Mouse (Mus musculus) kidney, adult 2 months (tissue): ENCODE measurements around the gene Asmt. TPM values are rescaled to one million over a fixed set of nuclear protein-coding genes. Genes with fewer than 3 reads are reported as not detected.

Source experiments
- DNase-seq: peaks from one replicate; pipeline ENCODE4 v3.0.0; 2021
- H3K27ac ChIP-seq: fragments of 200-500 bp; 2 replicates; pipeline ENCODE4 v1.5.1; 2012; ENCODE audit warnings: low read depth, low read length, control low read depth, inconsistent platforms; ENCODE audit not compliant: insufficient read depth
- H3K27me3 ChIP-seq: fragments of 200-500 bp; replicated peaks from 2 replicates; pipeline ENCODE4 v1.6.1; 2012; ENCODE audit warnings: mild to moderate bottlenecking, moderate library complexity, low read length, inconsistent platforms; ENCODE audit not compliant: control insufficient read depth, insufficient read depth
- H3K36me3 ChIP-seq: fragments of 200-500 bp; 2 replicates; pipeline ENCODE4 v1.6.1; 2012; ENCODE audit warnings: mild to moderate bottlenecking, moderate library complexity, low read length, inconsistent platforms; ENCODE audit not compliant: control insufficient read depth, insufficient read depth
- H3K4me1 ChIP-seq: fragments of 200-500 bp; 2 replicates; pipeline ENCODE4 v1.6.1; 2011; ENCODE audit warnings: low read length; ENCODE audit not compliant: control insufficient read depth, insufficient read depth
- H3K4me3 ChIP-seq: fragments of 200-500 bp; 2 replicates; pipeline ENCODE4 v1.5.1; 2011; ENCODE audit warnings: mild to moderate bottlenecking, low read depth, low read length, control low read depth; ENCODE audit not compliant: insufficient read depth
- CTCF ChIP-seq: fragments of 200-500 bp; conservative IDR thresholded peaks from 2 replicates; pipeline ENCODE4 v1.5.1; 2011; ENCODE audit warnings: low read depth, mild to moderate bottlenecking, control low read depth, low read length, moderate library complexity, mixed read lengths; ENCODE audit not compliant: insufficient read depth, insufficient read length
- POLR2A ChIP-seq: fragments of 200-500 bp; IDR thresholded peaks from one replicate; pipeline ENCODE4 v1.6.1; 2011; ENCODE audit warnings: low read depth, low read length, control low read depth
- WGBS: fragments of 180-500 bp; shearing (Covaris S2); methylation state at CpG from one replicate; pipeline ENCODE4 v1.1.7; 2018; 5-methylcytosine and 5-hydroxymethylcytosine counted together
- polyA plus RNA-seq: library from polyadenylated mRNA; depleted of rRNA; stranded (reverse); fragments of >200 nt; gene quantifications from 2 replicates; pipeline ENCODE4 v1.2.3, GENCODE M21; 2012

Gene Asmt
- polyA plus RNA-seq, 1 experiment, result not detected

DNA sequence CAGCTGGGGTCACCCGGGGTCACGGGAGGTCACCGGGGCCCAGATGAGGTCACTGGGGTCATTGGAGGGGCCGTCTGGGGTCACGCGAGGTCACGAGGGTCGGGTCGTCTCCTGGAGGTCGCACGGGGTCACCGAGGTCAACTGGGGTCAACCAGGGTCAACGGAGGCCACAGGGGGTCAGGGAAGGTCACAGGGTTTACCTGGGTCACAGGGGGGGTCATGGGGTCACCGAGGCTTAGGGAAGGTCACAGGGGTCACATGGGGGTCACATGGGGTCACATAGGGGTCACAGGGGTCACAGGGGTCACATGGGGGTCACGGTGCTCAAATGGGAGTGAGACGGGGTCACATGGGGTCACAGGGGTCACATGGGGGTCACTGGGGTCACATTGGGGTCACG lies 4.8 kb downstream of the Asmt start:
- TF ChIP-seq POLR2A, result no peak
- no peak for TF ChIP-seq CTCF

DNA sequence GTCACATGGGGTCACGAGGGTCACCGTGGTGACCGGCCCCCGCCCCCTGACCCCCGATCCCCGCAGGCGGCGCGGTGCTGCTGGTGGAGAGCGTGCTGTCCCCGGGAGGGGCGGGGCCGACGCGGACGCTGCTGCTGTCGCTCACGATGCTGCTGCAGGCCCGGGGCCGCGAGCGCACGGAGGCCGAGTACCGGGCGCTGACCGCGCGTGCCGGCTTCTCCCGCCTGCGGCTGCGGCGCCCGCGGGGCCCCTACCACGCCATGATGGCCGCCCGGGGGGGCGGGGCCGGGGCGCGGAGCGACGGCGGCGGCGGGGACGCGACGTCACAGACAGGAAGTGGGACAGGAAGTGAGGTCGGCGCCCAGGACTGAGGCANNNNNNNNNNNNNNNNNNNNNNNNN lies 5.2 kb downstream of the Asmt start:
- WGBS, result 99% methylated on average over 53 of the region's 53 CpGs
- no peak for TF ChIP-seq CTCF
- no peak for TF ChIP-seq POLR2A
- H3K4me3 ChIP-seq, result no peak overlapping the region
- DNase-seq, result no peak
- no peak overlapping the region for H3K27ac ChIP-seq
- H3K27me3 ChIP-seq, result no peaks in the 10 kb centered on the region
- H3K4me1 ChIP-seq, result no peaks in the 10 kb centered on the region
- H3K36me3 ChIP-seq, result no peaks in the 10 kb centered on the region

More for the DNA sequence above, 4.8 kb downstream of the Asmt start:
- DNase-seq, result no peak
- no peaks in the 10 kb centered on the region for H3K36me3 ChIP-seq
- H3K4me3 ChIP-seq, result no peak overlapping the region
- no peaks in the 10 kb centered on the region for H3K4me1 ChIP-seq
- H3K27ac ChIP-seq, result no peak overlapping the region
- H3K27me3 ChIP-seq, result no peaks in the 10 kb centered on the region
- WGBS, result 95% methylated on average over 17 of the region's 17 CpGs
